8 mouse cellular contexts compared by ENCODE assay signal in the genomic region with DNA sequence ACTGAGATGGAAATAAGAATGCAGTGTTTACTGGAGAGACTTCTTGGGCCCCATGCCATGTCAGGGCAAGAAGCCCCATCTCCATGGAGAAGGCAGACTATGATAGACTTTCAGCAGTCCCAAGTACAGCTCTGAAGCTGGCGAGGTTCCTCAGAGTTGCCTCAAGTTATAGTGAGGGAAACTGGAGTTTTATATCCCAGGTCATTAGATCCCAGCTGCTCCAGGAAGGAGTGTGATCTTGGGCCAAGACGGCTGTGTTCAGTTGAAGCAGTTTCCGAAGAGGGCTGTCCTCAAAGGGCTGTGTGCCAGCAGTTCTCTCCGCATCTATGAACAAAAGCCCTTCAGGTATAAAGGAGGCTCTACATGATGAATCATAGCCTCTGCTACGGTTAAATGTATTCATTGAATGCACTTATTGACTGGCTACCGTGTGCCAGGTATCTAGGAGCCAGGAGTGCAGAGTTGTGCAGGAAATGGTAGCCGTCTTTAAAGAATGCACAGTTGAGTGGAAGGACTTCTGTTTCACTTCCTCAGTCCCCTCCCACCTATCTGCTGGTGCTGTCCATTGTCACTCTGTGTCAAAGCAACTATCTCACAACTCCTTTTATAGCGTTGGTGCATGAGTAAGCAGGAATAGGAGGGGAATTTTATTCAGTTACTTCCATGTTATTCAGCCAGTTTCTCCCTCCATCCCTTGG. TPM values are rescaled to one million over a fixed set of nuclear protein-coding genes. Genes with fewer than 3 reads are reported as not detected.
DNase-seq lines count a peak whose midpoint lies in the region; ATAC-seq lines count a peak whose summit lies in the region.

No protein-coding gene starts in this region.

- H3K27me3 ChIP-seq in splenic B cell, adult 2 months (ENCODE audit: control insufficient read depth, insufficient read depth, low read length, poor library complexity, severe bottlenecking), result no peaks in the 10 kb centered on the region

- DNase-seq in cerebellum, postnatal 14 days, result peak; percentile 36 to 56
- DNase-seq in ovary, adult 18-20 months (ENCODE audit: low spot score), result peak; percentile 11
- no peak for DNase-seq in ovary, postnatal 10 days (ENCODE audit: low spot score)
- peak; percentile 35 for DNase-seq in kidney, postnatal 25 days
- peak; percentile 65 for DNase-seq in splenic B cell, adult 2 months (ENCODE audit: low read depth, low spot score)
- no peak for DNase-seq in spleen, adult 12 weeks (ENCODE audit: low spot score)

- no peak for ATAC-seq in cerebellum, adult (ENCODE audit: insufficient number of reproducible peaks, low FRiP score, low TSS enrichment)
- no peak for ATAC-seq in erythroblast, adult 5-6 weeks (replicated peaks; ENCODE audit: low FRiP score, poor library complexity, severe bottlenecking)

- H3K36me3 ChIP-seq in splenic B cell, adult 2 months (ENCODE audit: control insufficient read depth, insufficient read depth, low read length, poor library complexity, severe bottlenecking), result no peaks in the 10 kb centered on the region

RNA-seq across cellular contexts. Expression of gene Fam185a, which starts 16.2 kb away (rescaled TPM):
- 0.96 and 1.5 TPM in 2 replicates for total RNA-seq in erythroblast, adult 5-6 weeks (2015; ENCODE audit: low replicate concordance)
- 0.51 and 1.8 TPM in 2 replicates for total RNA-seq in erythroblast, adult 5-6 weeks (2017; ENCODE audit: low replicate concordance)

RNA-seq across cellular contexts. Expression of gene Ccdc146, which starts 16.5 kb away (rescaled TPM):
- not detected in 2 replicates for total RNA-seq in erythroblast, adult 5-6 weeks (2015; ENCODE audit: low replicate concordance)
- not detected in 2 replicates for total RNA-seq in erythroblast, adult 5-6 weeks (2017; ENCODE audit: low replicate concordance)

Comparison
In these comparisons a context has a peak if more than half of its experiments do, and no peak if none do; other contexts are left out.
1. DNase-seq: peak in cerebellum, postnatal 14 days (2 of 2), ovary, adult 18-20 months (single experiment), kidney, postnatal 25 days (2 of 2) and splenic B cell, adult 2 months (single experiment); none in ovary, postnatal 10 days (single experiment) and spleen, adult 12 weeks (single experiment).